Mouse (Mus musculus) cerebellum, adult 2 months (tissue): ENCODE measurements around the gene Ankrd10. TPM values are rescaled to one million over a fixed set of nuclear protein-coding genes. Genes with fewer than 3 reads are reported as not detected.

Experiments
- DNase-seq, 2 experiments: peaks; one replicate each; pipeline ENCODE4 v3.0.0; 2021
- H3K27ac ChIP-seq: fragments of 200-500 bp; 2 replicates; pipeline ENCODE4 v1.5.1; 2012; ENCODE audit warnings: low read length, control low read depth, inconsistent platforms; ENCODE audit not compliant: insufficient read depth
- H3K27me3 ChIP-seq: fragments of 200-500 bp; 2 replicates; pipeline ENCODE4 v1.6.1; 2012; ENCODE audit warnings: inconsistent platforms, mild to moderate bottlenecking, low read length, moderate library complexity; ENCODE audit not compliant: control insufficient read depth, insufficient read depth
- H3K4me1 ChIP-seq: fragments of 200-500 bp; 2 replicates; pipeline ENCODE4 v1.6.1; 2011; ENCODE audit warnings: low read length; ENCODE audit not compliant: control insufficient read depth, insufficient read depth
- H3K4me3 ChIP-seq: fragments of 200-500 bp; replicated peaks from 2 replicates; pipeline ENCODE3; 2011; ENCODE audit warnings: mild to moderate bottlenecking, low read depth, low read length, control low read depth; ENCODE audit not compliant: insufficient read depth
- CTCF ChIP-seq: fragments of 200-500 bp; IDR thresholded peaks from 2 replicates; pipeline ENCODE4 v1.5.1; 2011; ENCODE audit warnings: low read depth, mild to moderate bottlenecking, control low read depth, low read length, moderate library complexity, borderline replicate concordance; ENCODE audit not compliant: insufficient read depth
- POLR2A ChIP-seq: fragments of 200-500 bp; IDR thresholded peaks from 2 replicates; pipeline ENCODE4 v1.6.1; 2011; ENCODE audit warnings: low read length, control low read depth, borderline replicate concordance; ENCODE audit not compliant: insufficient read depth
- WGBS: fragments of 180-500 bp; shearing (Covaris S2); methylation state at CpG from one replicate; pipeline ENCODE4 v1.1.7; 2018; 5-methylcytosine and 5-hydroxymethylcytosine counted together
- polyA plus RNA-seq: library from polyadenylated mRNA; depleted of rRNA; stranded (reverse); fragments of >200 nt; gene quantifications from 2 replicates; pipeline ENCODE4 v1.2.3, GENCODE M21; 2012

The Ankrd10 gene
- polyA plus RNA-seq, 1 experiment: 53.4 TPM

GRCm38 (mm10) chr8:11628506-11629132 lies 6.9 kb downstream of the Ankrd10 start:
- DNase-seq: peak; percentile 43 to 51
- WGBS: 46% methylated on average over 7 of the region's 7 CpGs
- Histone ChIP-seq H3K4me3 (no peak overlapping the region), H3K4me1 (peaks cover 4% of the 10 kb centered on the region; the same call in 1 of the 2 replicates), H3K27ac (no peak overlapping the region), H3K27me3 (no peaks in the 10 kb centered on the region)
- TF ChIP-seq POLR2A (no peak), CTCF (no peak)

- H3K4me3 ChIP-seq: no peak overlapping the region
- no peak for DNase-seq
- H3K27me3 ChIP-seq: no peaks in the 10 kb centered on the region
- TF ChIP-seq POLR2A (no peak), CTCF (no peak)
- H3K27ac ChIP-seq: no peak overlapping the region
- peaks cover 4% of the 10 kb centered on the region; the same call in 1 of the 2 replicates for H3K4me1 ChIP-seq
- WGBS: 80% methylated on average over 9 of the region's 9 CpGs
These were observed 7.8 kb downstream of the Ankrd10 start for GRCm38 (mm10) chr8:11627717-11628116.

GRCm38 (mm10) chr8:11625084-11625483 lies 10.5 kb downstream of the Ankrd10 start:
- no peak for DNase-seq
- Histone ChIP-seq H3K27ac (no peak overlapping the region), H3K27me3 (no peaks in the 10 kb centered on the region), H3K4me1 (peaks cover 4% of the 10 kb centered on the region; the same call in 1 of the 2 replicates), H3K4me3 (no peak overlapping the region)
- 88% methylated on average over 4 of the region's 4 CpGs for WGBS
- no peak for TF ChIP-seq POLR2A
- no peak for TF ChIP-seq CTCF

GRCm38 (mm10) chr8:11619091-11619490 lies 16.5 kb downstream of the Ankrd10 start:
- Histone ChIP-seq H3K4me1 (no peaks in the 10 kb centered on the region), H3K4me3 (no peak overlapping the region), H3K27ac (no peak overlapping the region), H3K27me3 (no peaks in the 10 kb centered on the region)
- TF ChIP-seq POLR2A (no peak), CTCF (no peak)
- DNase-seq: no peak
- WGBS: 85% methylated on average over 3 of the region's 3 CpGs

GRCm38 (mm10) chr8:11618063-11618462 lies 17.5 kb downstream of the Ankrd10 start:
- DNase-seq: no peak
- H3K27ac ChIP-seq: no peak overlapping the region
- H3K27me3 ChIP-seq: no peaks in the 10 kb centered on the region
- 72% methylated on average over 2 of the region's 2 CpGs for WGBS
- no peaks in the 10 kb centered on the region for H3K4me1 ChIP-seq
- no peak for TF ChIP-seq POLR2A
- TF ChIP-seq CTCF: no peak
- no peak overlapping the region for H3K4me3 ChIP-seq

- DNase-seq: peak; percentile 40 to 59
- Histone ChIP-seq H3K27ac (no peak overlapping the region), H3K4me3 (no peak overlapping the region), H3K4me1 (no peaks in the 10 kb centered on the region), H3K27me3 (no peaks in the 10 kb centered on the region)
- 0% methylated on average over 1 of the region's 1 CpGs for WGBS
- TF ChIP-seq CTCF (peak; percentile 79), POLR2A (no peak)
These were observed 19.3 kb downstream of the Ankrd10 start for GRCm38 (mm10) chr8:11616294-11616693.

GRCm38 (mm10) chr8:11614126-11614835 lies 21.3 kb downstream of the Ankrd10 start:
- no peaks in the 10 kb centered on the region for H3K4me1 ChIP-seq
- no peaks in the 10 kb centered on the region for H3K27me3 ChIP-seq
- TF ChIP-seq CTCF (no peak), POLR2A (no peak)
- peak in 1 of 2 experiments; percentile 39 for DNase-seq
- no peak overlapping the region for H3K27ac ChIP-seq
- WGBS: 14% methylated on average over 6 of the region's 6 CpGs
- no peak overlapping the region for H3K4me3 ChIP-seq

- TF ChIP-seq CTCF (no peak), POLR2A (no peak)
- 93% methylated on average over 9 of the region's 9 CpGs for WGBS
- no peak overlapping the region for H3K27ac ChIP-seq
These were observed 26.7 kb downstream of the Ankrd10 start for GRCm38 (mm10) chr8:11608848-11609247.

More at GRCm38 (mm10) chr8:11608848-11609247, 26.7 kb downstream of the Ankrd10 start:
- DNase-seq: no peak
- H3K4me3 ChIP-seq: no peak overlapping the region
- H3K27me3 ChIP-seq: no peaks in the 10 kb centered on the region
- no peaks in the 10 kb centered on the region for H3K4me1 ChIP-seq
